Mouse (Mus musculus) right cerebral cortex, postnatal 14 days (tissue): ENCODE results near the gene Tpm4.
A peak's percentile ranks its signal among the peaks of the same experiment; 100 is the strongest.
"Not testable (repeated sequence)": the region's sequence is repeated elsewhere in the genome, so short reads cannot be mapped to it uniquely, and the experiment has no call there.

Source experiments
- DNase-seq: peaks from one replicate; pipeline ENCODE4 v3.0.0; 2022

The Tpm4 gene

DNA sequence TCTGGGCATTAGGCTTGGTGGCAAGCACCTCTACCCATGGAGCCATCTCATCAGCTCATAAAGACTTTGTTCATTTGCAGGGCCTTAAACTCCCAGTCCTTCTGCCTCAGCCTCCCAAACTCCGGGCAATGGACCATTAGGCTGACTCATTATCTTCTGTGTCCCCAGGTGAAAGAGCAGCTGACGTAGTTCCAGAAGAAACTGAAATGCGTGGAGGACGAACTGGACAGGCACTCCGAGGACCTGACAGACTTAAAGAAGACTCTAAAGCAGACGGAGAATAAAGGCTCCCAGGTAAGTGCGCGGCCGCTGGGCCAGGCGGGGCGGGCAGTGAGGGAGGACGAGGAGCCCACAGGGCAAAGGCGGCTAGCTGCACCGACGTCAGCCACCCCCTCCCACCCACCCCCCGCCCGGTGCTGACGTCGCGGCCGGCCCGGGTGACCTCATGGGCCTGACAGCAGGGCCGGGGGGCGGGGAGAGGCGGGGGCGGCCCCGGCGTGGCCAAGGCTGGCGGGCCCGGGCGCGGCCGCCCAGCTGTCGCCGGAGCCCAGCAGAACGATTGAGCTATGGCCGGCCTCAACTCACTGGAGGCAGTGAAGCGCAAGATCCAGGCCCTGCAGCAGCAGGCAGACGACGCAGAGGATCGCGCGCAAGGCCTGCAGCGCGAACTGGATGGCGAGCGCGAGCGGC is at the start of gene Tpm4:
TSS of gene Tpm4 (plus strand) at position 220 of the 690 bp plus-strand sequence.
- DNase-seq, result peak; percentile 45

DNA sequence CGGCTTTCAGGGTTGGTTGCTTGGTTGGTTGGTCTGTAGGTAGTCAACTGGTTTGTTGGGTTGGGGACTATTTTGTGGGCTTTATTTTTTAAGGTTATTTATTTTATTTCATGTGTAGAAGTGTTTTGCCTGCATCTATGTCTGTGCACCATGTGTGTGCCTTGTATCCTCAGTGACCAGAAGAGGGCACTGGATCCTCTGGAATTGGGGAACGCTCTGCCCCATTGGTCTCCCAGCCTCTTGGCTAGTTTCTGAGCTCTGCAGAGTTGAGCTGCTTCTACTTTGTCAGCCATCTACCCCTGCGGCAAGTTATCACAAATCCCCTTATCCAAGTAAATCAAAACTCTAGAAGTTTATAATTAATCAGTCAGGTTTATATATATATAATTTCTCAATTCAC is 47.2 kb upstream of the Tpm4 start:
- DNase-seq, result not testable (repeated sequence)

DNA sequence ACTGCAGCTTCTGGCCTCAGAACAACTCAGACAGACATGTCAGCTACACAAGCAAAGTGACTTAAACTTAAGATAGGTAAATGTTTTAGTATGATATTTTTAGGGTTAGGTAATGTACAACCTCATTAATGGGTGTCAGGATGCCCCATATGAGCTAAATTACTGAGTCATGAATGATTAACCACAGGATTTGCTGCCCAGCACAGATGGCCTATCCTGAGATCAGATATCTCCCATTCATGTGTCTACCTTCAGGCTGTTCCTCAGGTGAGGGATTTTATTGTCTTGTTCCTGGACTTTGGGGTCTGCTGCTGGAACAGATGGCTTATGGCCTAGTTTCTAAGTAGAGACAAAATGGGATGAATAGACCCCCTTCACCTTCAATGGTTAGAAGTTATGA is 38.1 kb upstream of the Tpm4 start:
- not testable (repeated sequence) for DNase-seq

DNA sequence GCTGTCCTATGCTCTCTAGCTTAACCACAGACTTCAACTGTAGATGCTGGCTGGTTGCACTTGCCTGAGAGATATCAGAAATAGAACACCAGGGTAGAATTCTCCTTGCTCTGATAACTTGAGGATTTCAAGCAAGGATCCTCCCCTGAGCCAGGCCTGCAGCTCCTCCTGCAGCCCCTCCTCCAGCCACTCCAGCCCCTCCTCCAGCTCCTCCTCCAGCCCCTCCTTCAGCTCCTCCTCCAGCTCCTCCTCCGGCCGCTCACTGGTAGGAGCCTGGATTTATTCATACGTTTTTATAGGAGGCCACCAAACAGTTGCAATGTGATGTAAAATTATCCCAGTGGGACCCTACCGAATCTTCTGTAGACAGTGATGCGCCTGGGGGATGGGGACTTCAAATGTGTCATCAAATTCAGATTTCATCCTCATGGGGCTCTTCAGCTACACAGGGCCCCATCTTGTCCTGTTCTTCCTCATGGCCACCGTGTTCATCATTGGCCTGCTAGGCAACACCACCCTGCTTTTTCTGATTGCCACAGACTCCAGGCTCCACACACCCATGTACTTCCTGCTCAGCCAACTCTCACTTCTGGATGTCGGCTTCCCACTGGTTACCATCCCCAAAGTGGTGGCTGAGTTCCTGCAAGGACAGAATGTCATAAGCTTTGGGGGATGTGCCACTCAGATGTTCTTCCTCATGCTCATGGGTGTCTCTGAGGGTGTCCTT is 35.2 kb upstream of the Tpm4 start:
- DNase-seq, result peak; percentile 22

DNA sequence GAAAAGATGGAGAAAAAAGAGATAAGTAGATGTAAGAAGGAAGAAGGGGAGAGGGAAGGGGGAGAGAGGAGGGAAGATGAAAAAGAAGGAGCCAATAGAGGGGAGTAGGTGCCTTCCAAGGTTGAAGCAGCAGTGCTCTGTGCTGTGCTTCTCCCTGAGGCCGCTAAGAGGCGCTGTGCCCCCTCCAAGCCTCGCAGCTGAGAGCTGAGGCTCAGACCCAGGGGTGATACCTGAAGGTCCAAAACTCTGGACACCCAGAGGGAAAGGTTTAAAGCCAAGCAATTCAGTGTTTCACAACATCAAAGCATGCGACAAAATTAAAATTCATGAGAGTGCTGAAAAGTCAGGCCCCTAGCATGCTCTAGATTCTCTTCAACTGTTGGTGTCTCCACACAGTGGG is 29.6 kb upstream of the Tpm4 start:
- DNase-seq, result no peak

DNA sequence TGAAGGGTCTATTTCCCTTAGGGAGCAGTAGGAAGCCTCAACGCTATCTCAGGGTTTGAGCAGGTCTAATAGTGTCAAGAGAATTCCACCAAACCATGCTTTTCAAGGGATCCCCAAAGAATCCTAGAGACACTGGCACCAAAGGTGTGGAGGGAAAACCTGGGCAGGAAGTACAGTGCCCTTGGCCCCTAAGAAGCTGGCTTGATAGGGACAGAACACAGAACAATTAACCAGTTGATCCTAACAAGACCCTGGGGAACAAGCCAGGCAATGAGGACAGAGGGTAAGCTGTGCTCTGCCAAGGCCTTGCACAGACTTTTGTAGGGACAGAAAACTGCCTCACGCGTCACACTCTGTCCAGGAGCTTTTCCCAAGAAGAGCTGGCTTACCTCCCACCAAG is 28.0 kb upstream of the Tpm4 start, which contains the start of gene Olfr374:
TSS of gene Olfr374 (plus strand) at position 301 of the 400 bp plus-strand sequence.
- DNase-seq, result no peak

DNA sequence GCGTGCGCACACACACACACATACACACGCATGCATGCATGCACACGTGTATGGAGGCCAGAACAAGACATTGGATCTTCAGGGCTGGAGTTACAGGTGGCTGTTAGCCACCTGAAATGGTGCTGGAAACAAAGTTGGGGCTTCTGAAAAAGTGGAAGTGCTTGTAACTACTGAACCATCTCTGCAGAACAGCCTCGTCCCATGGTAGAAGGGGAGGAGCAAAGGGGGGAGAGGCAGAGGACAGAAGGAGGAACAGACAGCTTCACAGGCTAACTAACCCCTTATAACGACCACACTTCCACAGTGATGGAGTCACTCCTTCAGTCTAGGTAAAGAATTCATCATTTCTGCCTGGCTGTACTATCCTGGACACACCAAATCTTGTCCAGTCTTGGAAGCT is 23.9 kb upstream of the Tpm4 start:
- DNase-seq, result no peak

DNA sequence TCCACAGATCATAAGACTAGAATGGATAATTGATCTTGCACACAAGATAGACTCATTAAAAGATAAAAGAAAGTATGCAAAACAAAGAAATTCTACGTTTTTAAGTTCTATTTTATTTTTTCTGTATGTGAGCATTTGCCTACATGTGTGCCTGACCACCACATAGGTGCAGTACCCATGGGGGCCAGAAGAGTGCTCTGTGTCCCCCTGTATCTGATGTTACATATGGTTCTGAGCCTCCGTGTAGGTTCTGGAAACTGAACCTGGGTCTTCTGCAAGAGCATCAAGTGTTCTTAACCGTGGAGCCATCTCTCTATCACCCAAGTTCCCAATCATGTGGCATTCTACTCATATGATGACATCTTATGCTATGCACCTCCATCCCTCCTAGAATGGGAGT is 22.3 kb upstream of the Tpm4 start:
- DNase-seq, result no peak

DNA sequence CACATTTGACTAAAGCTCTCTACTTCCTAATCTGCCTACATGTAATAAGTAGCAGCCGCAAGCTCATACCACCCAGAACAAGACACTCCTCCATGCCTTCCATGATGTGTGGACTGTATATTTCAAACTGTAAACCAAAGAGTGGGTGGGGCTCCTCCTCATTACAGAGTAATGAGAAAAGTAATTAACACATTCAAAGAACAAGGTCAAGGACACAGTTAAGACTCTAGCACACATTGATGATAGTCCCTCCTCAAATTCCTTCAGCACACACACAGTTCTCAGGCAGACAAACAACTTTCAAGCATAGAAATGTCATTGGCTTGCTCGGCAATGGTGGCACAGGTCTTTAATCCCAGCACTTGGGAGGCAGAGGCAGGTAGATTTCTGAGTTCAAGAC is 19.6 kb upstream of the Tpm4 start:
- no peak for DNase-seq

DNA sequence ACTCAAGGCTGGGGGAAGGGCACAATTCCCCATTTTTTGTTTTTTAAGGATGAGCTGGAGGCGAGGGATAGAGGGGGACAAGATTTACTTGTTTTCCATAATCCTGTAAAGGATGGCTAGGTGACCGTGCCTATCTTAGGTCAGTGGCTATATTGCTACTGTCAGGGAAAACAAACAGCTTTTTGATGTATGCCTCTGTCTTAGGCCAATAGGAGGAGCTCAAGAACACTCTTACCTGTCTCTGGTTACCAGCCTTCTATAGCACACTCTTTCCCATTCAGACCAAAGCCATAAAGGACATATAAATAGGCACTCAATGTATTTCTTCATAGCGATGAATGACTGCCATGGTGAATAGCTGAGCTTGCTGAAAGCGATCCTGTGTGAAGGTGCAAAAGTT is 16.2 kb upstream of the Tpm4 start:
- no peak for DNase-seq

DNA sequence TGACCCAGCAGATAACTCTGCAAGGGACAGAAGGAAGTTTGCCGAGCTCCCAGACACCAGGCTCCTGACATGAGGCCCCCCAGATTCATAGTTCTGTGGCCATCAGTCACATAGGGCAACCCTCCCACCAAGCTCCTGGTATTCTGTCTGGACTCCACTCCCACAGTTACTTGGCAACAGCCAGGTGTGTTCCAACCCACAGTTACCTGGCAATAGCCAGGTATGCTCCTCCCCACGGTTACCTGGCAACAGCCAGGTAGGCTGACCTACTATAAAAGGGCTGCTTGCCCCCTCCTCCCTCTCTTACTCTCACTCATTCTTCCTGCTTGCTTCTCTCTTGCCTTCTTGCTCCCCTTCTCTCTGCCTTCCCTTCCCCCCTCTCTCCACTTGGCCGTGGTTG is 13.3 kb upstream of the Tpm4 start:
- not testable (repeated sequence) for DNase-seq

DNA sequence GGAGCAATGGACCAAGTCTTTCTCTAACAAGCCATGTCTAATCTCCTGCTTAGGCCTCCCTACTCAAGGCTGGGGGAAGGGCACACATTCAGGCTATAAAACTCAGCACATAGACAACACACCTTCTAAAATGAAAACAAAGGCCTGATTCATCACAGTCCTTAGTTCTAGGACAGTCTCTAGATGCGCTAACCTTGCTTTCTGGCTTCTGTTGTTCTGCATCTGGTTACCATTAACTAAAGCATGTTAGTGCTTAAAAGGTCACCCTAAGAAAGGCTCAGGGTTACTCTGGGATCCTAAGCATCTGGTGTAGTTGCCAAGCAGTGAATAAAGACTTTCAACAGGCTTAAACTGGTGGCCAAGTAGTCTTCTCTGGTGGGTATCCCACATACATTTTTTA is 12.8 kb upstream of the Tpm4 start:
- no peak for DNase-seq

DNA sequence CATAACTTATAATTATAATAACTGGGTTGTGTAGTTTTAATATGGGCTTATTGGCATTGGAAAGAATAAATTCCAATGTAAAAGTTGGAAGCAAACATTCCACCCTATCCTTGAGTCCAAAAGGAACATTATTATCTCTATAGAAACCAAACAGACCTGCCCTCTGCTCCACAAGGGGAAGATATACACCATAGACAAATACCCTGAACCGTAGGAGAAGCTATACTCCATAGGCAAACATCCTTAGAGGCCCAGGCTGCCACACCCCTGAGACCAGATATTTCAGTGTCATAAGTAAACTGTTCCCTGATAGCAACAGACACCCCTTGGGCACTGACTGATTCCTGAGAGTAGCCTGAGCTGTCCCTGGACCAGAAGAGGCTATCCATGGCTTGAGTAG is 6.9 kb upstream of the Tpm4 start:
- DNase-seq, result no peak

DNA sequence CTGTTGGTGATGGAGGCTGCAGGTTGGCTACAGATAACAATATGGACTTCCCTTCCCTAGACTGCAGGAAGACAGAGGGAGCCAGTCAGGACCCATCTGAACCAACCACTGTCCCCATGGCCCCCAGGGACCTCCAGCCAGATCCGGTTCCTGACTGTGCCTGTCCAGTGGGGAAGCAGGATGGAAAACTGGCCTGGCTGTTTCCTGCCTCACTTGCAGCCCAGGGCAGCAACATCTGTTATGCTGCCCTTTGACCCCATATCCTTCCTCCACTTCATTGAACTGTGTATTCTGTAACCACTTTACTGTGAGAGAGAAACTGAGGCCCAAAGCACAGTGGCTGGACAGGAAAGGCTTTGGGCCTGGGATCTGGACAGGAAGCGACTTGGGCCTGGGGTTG is 3.5 kb upstream of the Tpm4 start:
- no peak for DNase-seq

DNA sequence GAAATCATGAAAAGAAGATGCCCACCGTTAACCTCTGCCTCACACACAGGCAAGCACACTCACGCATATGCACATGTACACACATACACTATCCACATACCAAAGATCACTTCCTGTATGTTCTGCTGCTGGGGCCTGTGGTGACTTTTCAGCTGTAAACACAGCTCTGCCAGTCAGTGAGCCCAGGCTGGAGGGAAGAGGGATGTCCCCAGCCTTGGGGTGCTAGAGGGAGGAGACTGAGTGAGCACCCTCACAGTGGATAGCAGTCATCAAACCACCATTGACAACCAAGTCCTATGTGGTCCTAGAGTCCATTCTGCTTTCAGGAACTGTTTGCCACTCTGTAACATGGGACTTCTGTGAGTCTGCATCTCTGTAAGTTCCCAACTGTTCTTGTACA is 2.9 kb upstream of the Tpm4 start:
- DNase-seq, result no peak

DNA sequence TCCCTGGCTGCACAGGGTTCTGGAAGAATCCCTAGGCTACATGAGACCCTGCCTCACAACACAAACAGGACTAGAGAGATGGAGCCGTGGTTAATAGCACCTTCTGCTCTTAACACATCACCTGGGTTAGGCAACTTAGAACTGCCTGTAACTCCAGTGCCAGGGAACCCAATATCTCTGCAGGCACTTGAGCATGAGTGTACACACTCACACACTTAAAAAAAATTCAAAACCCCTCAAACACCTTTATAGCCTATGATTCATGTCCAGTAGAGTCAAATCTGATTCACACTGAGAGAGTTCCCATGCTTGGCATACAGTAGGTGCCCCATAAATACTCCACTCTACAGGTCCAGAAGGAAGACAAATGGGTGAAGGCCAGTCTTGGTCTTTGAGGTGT is 2.4 kb upstream of the Tpm4 start:
- DNase-seq, result no peak

DNA sequence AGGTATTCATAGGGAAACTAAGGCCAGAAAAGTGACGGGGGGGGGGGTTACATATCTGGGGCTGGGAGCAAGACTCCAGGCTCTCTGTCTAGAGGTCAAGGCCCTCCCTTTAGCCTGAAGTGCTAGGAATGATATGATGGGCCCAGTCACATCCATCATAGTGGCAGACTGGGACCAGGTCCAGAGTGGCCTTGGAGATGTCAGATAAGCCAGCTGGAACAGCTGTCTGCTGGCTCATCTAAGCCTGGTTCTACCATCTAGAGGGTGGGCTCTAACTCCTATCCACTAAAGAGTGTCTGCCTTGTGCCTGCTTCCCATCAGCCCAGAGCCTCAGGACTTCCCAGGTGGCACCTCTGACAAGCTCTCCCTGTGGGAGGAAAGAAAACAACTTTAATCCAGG is 1.9 kb upstream of the Tpm4 start:
- DNase-seq, result no peak

DNA sequence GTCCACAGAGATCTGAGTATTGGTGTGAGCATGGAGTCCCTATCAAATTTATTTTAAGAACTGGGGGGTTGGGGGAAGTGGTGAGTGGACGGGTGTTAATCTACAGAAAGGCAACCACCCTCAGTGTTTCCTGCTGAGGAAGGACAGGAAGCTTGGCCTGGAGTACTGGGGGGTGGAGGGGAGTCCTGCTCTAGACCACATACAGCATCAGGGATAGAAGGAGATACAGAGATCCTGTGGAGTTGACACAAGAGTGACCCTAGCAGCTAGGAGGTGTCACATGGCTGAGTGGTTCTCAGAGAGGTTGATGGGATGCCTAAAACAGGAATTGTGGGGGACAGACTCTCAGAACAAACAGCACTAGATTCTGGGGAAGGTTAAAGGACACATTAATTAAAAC is 1.3 kb upstream of the Tpm4 start:
- DNase-seq, result no peak

DNA sequence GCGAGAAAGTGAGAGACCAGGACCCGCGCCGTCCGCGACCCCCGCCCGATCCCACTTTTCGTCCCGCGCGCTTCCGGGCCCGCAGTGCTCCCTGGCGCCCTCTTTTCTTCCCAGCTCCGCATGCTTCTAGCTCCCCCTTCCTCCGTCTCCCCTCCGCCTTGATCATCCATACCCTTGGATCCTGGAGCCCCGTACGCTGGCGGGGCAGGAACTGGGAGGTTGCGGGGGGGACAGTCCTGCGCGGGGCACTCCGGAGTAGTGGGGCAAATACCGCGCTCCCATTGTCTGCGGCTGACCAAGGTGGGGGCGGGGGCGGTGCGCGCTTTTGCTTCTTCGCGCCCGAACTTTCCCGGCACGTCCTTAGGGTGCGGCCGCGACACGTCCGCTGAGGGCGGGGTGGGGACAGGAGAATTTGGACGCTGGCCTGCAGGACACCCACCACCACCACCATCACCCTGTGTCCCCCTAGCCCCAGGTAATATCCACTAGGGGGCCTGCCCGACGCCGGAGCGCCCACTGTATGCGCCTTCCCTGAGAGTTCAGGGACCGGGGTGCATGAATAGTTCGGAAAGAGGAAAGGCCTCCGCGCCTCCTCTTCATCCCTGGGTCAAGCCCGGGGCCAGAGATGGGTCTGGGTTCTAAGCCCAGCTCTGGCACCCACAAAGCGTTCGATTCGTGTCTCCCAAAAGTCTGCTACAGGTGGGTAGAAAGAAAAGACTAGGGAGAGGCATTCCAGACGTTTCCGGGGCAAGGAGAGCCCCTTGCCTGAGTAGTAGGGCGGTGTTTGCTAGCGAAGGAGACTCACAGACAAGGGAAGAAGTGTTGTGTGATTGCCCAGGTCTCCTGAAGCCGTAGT is 899 bp downstream of the Tpm4 start:
- peak; percentile 14 for DNase-seq

DNA sequence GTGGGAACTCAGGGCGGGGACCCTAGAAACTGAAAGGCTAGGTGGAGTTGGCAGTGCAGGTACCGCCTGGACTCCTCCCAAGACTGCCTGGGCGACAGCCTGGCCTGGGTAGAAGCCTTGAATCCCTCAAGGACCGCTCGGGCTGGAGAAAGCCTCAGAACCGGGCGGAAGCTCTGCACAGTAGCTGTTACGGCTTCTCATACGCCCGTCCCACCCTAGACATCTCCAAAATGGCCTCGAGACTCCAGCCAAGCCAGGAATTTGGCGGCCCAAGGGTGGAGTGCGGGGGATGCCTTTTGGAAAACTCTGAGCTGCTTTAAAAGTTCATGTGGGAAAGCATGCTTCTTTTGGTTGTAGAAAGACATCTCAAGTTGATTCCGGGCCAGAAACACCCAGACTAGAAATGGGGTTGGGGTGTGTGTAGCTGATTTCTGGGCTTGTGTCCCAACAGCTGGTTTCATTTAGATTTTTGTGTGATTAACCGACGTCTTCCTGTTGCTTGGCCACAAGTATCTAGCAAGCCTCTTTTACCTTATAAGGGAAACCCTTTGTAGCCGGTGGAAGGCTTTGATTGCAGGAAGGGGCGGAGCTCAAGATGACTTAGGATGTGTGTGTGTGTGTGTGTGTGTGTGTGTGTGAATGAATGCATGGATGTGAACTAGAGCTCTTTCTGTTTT is 1.7 kb downstream of the Tpm4 start:
- peak; percentile 17 for DNase-seq

DNA sequence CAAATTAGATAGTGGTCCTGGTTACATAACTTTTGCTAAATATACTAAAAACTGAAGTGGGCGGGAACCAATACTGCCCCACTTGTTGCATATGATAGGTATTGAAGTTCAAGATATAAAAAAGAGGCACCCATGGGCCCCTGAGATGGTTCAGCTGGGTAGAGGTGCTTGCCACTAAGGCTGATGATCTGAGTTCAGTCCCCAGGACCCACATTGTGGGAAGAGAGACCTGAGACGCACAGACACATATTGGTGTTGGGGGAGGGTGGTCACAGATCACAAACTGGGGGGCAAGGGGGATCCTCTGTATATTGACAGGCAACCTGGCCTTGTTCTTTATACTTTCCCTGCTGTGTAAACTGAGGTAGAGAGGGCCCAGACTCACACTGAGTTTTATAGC is 2.7 kb downstream of the Tpm4 start:
- no peak for DNase-seq

DNA sequence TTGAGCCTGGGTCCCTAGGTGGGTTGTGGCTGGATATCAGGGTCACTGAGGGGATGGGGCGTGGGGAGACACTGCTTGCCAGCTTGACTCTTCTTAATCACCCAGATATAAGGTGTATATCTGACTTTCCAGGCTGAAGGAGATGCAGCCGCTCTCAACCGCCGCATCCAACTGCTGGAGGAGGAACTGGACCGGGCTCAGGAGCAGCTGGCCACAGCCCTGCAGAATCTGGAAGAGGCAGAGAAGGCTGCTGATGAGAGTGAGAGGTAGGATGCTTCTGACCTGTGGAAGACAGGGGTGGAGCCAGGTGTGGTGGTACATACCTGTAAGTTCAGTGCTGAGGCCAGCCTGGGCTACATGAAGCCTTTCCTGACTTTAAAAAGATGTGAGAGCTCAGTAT is 3.7 kb downstream of the Tpm4 start:
- no peak for DNase-seq

DNA sequence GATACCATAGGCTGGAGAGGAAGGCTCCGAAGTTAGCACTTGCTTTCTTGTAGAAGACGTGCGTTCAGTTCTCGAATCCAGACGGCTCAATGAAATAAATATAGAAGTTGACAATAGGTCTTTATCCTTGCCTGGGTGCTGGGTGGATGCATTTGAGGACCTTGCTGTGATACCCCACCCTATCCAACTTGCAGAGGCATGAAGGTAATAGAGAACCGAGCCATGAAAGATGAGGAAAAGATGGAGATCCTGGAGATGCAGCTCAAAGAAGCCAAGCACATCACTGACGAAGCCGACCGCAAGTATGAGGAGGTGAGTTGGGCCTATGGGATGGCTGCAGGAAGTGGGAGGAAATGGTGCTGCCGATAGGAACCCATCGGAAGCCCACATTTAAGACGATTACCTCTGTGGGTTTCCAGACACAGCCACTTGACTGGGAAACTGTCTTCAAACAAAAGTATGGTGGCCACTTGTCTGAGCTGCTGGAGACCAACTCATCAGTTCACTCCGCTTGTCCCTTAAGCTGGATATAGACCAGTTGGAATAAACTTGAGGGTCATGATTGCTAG is 8.6 kb downstream of the Tpm4 start:
- no peak for DNase-seq
